Mouse (Mus musculus): ENCODE data around the gene Trafd1. TPM values are rescaled to one million over a fixed set of nuclear protein-coding genes. Genes with fewer than 3 reads are reported as not detected.
"Not testable (repeated sequence)": the region's sequence is repeated elsewhere in the genome, so short reads cannot be mapped to it uniquely, and the experiment has no call there.

Gene Trafd1
- polyA plus RNA-seq, 1 experiment from 2014 or later, result 37.5 TPM

GRCm38 (mm10) chr5:121333976-121334375, 51.5 kb downstream of the Trafd1 start:
- TF ChIP-seq CTCF (IDR thresholded peaks at IDR 0.05), result no peak
- no peaks in the 10 kb centered on the region for H3K27me3 ChIP-seq
- ATAC-seq (no peak), DNase-seq (ENCODE audit: low read depth, low spot score) (no peak)
- in situ Hi-C loops (cut with MboI; ENCODE audit: low pct_unique_long_range_greater_than_20kb), result no loop called here
- ChIA-PET CTCF (interaction anchor here (1.8 kb wide), 1 partner anchor 17 kb away, joined by 3 read pairs; no protein-coding TSS in a partner anchor), POLR2A (no interaction called here)

GRCm38 (mm10) chr5:121331731-121332130, 53.7 kb downstream of the Trafd1 start:
- ChIA-PET POLR2A (no interaction called here), CTCF (interaction anchor here (1.1 kb wide), 1 partner anchor 8 kb away, joined by 4 read pairs; no protein-coding TSS in a partner anchor)
- TF ChIP-seq CTCF (IDR thresholded peaks at IDR 0.05), result no peak
- in situ Hi-C loops (cut with MboI; ENCODE audit: low pct_unique_long_range_greater_than_20kb), result no loop called here
- ATAC-seq (no peak), DNase-seq (ENCODE audit: low read depth, low spot score) (no peak)
- H3K27me3 ChIP-seq, result no peaks in the 10 kb centered on the region

- CTCF ChIA-PET, result interaction anchor here (1.1 kb wide), 1 partner anchor 9 kb away, joined by 4 read pairs; no protein-coding TSS in a partner anchor
These were observed 55.1 kb downstream of the Trafd1 start for GRCm38 (mm10) chr5:121330154-121330816.

GRCm38 (mm10) chr5:121329333-121330058, 55.9 kb downstream of the Trafd1 start:
- CTCF ChIA-PET, result no interaction called here
- in situ Hi-C loops (cut with MboI; ENCODE audit: low pct_unique_long_range_greater_than_20kb), result no loop called here
- no peaks in the 10 kb centered on the region for H3K27me3 ChIP-seq
- peak; percentile 26 for ATAC-seq
- no peak for TF ChIP-seq CTCF (IDR thresholded peaks at IDR 0.05)
- no peak for DNase-seq (ENCODE audit: low read depth, low spot score)
- POLR2A ChIA-PET, result no interaction called here

More at GRCm38 (mm10) chr5:121330154-121330816, 55.1 kb downstream of the Trafd1 start:
- H3K27me3 ChIP-seq; DNase-seq (ENCODE audit: low read depth, low spot score); POLR2A ChIA-PET; ATAC-seq; in situ Hi-C loops (cut with MboI; ENCODE audit: low pct_unique_long_range_greater_than_20kb): not testable (repeated sequence)

GRCm38 (mm10) chr5:121326079-121326805, 59.2 kb downstream of the Trafd1 start:
- POLR2A ChIA-PET, result no interaction called here
- no peak for TF ChIP-seq CTCF (IDR thresholded peaks at IDR 0.05)
- H3K27me3 ChIP-seq, result no peaks in the 10 kb centered on the region
- ATAC-seq, result no peak
- in situ Hi-C loops (cut with MboI; ENCODE audit: low pct_unique_long_range_greater_than_20kb), result no loop called here
- CTCF ChIA-PET, result no interaction called here
- no peak for DNase-seq (ENCODE audit: low read depth, low spot score)

Other genes with a start within 250 kb of the Trafd1 start
- gene Ptpn11, start 194.2 kb downstream of the Trafd1 start, polyA plus RNA-seq (2021), result 131 TPM
- 1,368 TPM for gene Rpl6, start 181.2 kb downstream of the Trafd1 start, polyA plus RNA-seq (2021)
- 13.7 TPM for gene Hectd4, start 165.4 kb downstream of the Trafd1 start, polyA plus RNA-seq (2021)
- gene Naa25, start 12.3 kb upstream of the Trafd1 start, polyA plus RNA-seq (2021), result 36.3 TPM
- gene Tmem116, start 66.3 kb upstream of the Trafd1 start, polyA plus RNA-seq (2021), result 2.8 TPM
- 219 TPM for gene Erp29, start 66.9 kb upstream of the Trafd1 start, polyA plus RNA-seq (2021)
- 0.10 TPM for gene Adam1b, start 117.8 kb upstream of the Trafd1 start, polyA plus RNA-seq (2021)
- 2.5 TPM for gene Adam1a, start 159.8 kb upstream of the Trafd1 start, polyA plus RNA-seq (2021)
- gene Gm42878, start 159.8 kb upstream of the Trafd1 start, polyA plus RNA-seq (2021), result 0.19 TPM
- 72.2 TPM for gene Mapkapk5, start 160.3 kb upstream of the Trafd1 start, polyA plus RNA-seq (2021)
- gene Aldh2, start 208.2 kb upstream of the Trafd1 start, polyA plus RNA-seq (2021), result 470 TPM
- gene Acad12, start 233.3 kb upstream of the Trafd1 start, polyA plus RNA-seq (2021), result 29.8 TPM

Data from Patski (cell line).